Mouse (Mus musculus): ENCODE data around the gene Astn1. TPM values are rescaled to one million over a fixed set of nuclear protein-coding genes. Genes with fewer than 3 reads are reported as not detected.

The Astn1 gene
- 1 to 10 TPM in 1 of 2 experiments, under 1 TPM in 1; 0.35 to 3.3 TPM for polyA plus RNA-seq (2017; shearing (Covaris generic))

GRCm38 (mm10) chr1:158361964-158362291 is at the start of gene Astn1:
Gene Astn1 (plus strand): TSS chr1:158362273.

GRCm38 (mm10) chr1:158356051-158356461 is 6.0 kb upstream of the Astn1 start, which contains the start of gene Brinp2:
Gene Brinp2 (minus strand): TSS chr1:158356326.

Other genes starting within 250 kb of the Astn1 start
- gene Brinp2, start 5.9 kb upstream of the Astn1 start, polyA plus RNA-seq (2017; shearing (Covaris generic)), result 1 to 10 TPM in 1 of 2 experiments, not detected in 1; 1.3 TPM